Mouse (Mus musculus): ENCODE data around the gene Tmprss9.

DNA sequence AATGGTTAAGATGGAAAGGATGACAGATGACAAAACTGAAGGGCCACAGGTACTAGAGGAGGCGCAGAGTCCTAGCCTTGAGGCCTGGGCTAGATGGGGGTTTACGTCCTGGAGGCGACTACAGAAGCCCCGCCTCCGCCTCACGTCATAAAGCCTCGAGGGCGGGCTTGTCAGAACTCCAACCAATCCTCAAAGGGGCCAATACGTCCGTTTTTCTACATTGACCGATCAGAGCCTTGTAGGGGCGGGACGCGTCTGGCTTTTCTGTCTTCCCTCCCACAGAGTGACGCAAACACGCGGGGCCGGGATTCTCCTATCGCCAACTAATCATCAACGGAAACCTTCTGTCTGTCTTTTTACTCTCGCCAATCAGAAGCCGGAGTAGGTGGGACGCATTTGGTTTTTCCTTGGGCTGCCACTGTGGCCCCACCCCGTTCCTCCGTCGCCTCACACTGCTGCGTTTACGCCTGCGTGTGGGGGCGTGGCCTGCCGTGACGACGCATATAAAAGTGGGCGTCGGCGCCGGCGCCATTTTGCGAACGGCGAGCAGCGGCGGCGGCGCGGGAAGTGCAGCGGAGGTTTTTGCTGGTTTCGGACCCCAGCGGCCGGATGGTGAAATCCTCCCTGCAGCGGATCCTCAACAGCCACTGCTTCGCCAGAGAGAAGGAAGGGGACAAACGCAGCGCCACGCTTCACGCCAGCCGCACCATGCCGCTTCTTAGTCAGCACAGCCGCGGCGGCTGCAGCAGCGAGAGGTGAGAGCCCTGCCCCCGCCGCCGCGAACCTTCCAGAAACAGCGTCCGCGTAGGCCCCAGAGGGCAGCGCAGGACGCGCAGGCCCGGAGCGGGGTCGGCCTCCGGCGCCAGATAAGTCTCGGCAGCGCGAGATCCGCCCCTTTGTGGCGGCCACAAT is 45.2 kb upstream of the Tmprss9 start, which contains the start of gene Oaz1:
- no peak for TF ChIP-seq CTCF (conservative IDR thresholded peaks at IDR 0.05; ENCODE audit: insufficient read depth, insufficient read length, low read depth, low read length)
- peak; percentile 69 for TF ChIP-seq POLR2A (IDR thresholded peaks at IDR 0.05; ENCODE audit: low read depth, low read length)
